Mouse (Mus musculus) neural tube, embryonic 10.5 days (tissue): ENCODE data around the gene Insl5.
A peak's percentile ranks its signal among the peaks of the same experiment; 100 is the strongest.

ENCODE experiments used
- DNase-seq: peaks from one replicate; pipeline ENCODE4 v3.0.0-alpha.2; 2017; ENCODE audit warnings: low spot score; ENCODE audit errors: extremely low spot score

Gene Insl5

DNA sequence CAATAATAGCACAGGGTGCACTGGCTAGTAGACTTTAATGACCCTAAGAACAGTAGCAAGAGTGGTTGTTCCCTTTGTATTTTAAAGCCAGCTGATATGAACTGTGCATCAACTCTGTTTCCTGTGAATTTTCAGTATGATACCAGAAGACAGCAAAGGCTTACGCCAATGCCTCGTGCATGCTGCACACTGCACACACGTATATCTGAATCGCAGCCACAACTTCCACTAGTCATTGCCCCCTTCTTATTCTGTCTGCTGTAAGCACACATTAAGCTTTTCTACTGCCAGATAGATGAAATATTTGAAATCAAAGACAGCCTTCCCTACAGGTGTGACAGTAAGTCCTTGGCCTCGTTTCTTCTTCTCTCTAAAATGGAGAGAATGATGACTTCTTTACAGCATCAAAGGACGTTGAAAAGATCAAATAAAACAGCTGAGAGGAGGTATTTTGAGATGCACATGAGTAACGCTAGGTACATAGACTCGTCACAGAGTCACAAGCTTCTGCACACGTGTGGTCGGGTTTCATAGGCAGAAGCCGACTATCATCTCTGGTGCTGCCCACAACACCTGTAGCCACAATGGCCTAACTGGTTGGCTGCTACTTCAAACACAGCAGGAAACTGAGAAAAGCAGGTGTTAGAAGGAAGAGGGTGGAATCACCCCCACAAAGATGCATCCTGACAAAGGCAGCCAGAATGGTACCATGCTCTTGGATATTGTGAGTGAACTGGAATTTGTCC is 35.9 kb downstream of the Insl5 start:
- DNase-seq = no peak

DNA sequence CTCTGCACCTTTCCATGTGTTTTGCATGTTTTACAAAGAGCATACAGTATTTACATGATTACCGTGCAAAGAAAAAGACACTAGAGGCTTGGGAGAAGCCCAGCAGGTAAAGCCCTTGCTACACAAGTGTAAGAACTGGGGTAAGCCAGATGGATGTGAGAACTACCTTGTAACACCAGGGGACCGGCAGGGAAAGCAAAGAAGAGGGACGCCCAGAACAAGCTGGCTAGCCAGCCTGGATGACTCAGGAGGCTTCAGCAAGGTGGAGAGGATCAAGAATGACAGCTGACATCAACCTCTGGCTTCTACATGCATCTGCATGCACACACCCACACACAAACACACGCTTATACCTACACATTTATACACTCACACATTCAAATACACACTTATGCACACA is 36.6 kb downstream of the Insl5 start:
- no peak for DNase-seq

DNA sequence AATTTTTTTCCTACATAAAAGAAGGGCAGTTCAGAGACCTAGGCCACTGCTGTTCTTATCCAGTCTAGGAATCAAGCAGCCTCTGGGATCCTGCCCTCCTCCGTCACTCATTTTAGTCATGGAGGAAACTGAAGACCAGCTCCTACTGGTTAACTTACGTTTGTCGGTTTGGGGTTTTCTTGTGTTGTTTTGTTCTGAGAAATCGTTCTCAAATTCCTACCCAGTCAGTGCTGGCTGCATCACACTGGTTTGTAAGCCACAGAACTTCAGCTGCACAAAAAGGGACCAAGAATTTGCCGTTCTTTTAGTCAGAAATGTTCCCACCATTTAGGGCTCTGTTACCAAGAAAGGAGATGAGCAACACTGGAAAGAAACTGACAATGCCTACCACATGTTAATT is 37.3 kb downstream of the Insl5 start:
- no peak for DNase-seq

DNA sequence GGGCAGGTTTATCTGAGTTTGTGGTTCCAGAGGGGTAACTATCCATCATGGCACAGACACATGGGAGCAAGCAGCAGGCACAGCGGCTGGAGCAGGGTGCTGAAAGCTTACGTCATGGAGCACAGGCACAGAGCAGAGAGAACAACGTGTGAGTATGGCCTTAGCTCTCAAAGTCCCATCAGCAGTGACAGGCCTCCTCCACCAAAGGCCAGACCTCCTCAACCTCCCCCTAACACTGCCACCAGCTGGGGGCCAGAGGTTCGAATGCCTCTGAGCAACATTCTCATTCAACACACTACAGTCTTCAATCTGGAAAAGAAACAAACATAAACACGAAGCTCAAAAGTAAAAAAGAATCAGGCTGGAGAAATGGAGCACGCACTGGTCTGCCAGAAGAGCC is 38.1 kb downstream of the Insl5 start:
- no peak for DNase-seq

DNA sequence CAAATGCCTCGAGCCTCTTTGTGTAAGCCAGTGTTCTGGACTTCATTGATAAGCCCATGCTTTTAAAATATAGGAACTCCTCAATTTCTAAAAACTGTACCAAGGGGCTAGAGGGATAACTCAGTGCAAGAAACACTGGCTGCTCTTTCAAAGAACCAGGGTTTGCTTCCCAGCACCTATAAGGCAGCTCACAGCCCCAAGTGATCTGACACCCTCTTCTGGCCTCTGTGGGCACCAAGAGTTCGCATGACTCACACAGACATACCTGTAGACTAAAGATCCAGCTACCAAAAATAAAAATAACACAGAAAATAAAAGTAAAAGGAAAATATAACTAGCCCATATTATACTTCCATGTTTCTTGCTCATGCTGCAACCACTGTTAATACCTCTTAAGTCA is 38.9 kb downstream of the Insl5 start:
- DNase-seq = no peak

DNA sequence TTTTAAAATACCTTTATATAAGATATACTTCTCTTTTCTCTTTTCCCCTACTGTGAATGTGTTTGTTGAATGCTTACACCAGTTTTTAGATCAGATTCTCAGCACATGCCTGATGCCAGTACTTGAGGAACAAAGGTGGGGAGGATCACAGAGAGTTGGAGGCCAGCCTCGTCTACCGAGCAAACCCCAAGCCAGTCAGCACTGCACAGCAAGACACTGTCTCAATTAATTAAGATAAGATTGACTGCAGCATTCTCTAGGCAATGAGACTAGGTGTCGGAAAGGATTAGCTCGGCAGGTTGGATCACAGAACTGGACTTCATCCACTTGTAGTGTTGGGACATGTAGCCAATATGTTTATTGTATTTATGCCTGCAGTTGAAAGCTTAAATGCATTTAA is 39.3 kb downstream of the Insl5 start:
- no peak for DNase-seq

DNA sequence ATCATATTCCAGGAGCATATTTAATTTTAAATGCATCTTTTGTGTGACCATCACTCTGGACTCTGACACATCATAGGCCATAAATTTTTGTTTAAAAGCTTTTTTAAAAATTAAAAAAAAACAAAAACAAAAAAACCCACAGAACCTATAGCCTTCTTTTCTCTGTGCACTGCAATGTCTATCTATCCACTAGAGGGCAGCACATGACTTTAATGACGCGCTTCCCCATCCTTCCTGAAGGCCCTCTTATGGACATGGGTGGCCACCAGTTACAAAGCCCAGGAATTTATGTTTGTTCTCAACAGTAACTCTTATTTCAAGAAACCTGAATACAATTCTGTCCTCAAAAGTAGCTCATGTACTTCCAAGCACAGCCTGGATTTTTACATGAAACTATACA is 39.7 kb downstream of the Insl5 start:
- DNase-seq = peak; percentile 49

DNA sequence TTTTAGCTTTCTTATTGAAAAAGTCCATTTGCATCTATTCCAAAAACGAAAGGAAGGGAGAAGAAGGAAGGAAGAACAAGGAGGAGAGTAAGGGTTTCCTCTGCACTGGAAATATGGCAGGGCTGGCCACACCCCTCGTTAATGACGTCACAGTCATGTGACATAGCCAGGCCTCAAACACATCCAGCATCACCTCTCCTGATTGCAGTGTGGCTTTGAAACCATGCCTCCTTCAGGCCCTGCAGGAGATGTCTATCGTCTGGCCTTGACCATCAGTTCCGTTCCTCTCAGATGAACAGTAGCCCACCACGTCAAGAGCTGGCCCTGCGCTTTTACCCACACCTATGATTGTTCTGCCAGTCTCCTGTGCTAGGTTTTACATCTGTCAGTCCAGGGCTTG is 40.5 kb downstream of the Insl5 start:
- no peak for DNase-seq

DNA sequence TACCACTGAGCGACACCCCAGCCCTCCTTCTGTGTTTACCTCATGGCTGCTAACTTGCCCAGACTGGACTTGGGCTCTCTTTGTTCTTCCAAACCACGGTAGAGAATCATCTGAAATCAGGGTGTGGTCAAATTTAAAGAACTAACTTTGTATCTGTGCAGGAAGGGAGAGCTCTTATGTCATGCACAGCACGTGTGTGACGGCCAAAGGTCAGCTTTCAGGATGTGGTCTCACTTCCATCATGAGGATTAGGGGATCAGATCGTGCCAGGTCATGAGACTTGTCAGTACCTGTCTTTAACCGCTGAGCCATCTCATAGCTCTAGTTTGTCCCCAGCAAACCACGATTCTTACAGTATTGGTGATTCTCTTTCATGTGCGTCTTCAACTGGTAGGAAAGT is 44.9 kb downstream of the Insl5 start:
- no peak for DNase-seq

DNA sequence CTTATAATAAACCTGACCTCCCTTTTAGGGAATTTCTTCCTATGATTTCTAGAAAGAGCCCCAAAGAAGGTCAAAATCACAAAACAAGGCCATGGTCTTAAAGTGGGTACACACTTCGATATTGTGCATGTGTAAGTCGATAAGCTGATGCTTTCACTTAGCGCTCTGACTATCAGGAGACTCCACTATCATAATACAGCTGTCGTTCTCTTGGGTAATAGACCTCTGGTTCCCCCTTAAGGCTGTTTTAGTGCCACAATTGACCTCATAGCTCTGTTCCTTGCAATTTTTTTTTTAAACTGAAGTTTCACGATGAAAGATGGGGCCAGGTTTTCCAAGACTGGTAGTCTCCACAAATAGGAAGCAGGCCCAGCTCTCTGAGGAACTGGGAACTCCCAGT is 47.3 kb downstream of the Insl5 start:
- no peak for DNase-seq

DNA sequence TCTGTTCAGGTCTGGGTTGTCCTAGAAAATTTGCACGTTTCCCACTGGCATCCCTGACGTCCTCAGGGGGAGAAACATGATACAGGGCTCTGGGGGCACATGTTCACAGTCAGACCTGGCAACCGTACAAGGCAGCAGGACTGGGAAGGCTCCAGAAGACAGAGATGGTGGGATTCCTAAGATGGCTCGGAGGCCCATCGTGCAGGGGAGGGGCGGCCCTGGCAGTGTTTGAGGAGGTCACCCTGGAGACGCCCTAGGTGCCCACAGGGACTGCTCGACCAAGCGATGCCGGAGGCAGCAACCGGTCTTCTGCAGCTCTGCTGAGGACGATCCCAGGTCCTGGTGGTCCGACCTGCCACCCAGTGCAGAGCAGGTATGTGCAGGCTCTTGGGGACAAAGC is 48.2 kb downstream of the Insl5 start, which contains the start of gene Tctex1d1:
TSS of gene Tctex1d1 (plus strand) at position 167 of the 400 bp plus-strand sequence.
- peak; percentile 51 for DNase-seq

DNA sequence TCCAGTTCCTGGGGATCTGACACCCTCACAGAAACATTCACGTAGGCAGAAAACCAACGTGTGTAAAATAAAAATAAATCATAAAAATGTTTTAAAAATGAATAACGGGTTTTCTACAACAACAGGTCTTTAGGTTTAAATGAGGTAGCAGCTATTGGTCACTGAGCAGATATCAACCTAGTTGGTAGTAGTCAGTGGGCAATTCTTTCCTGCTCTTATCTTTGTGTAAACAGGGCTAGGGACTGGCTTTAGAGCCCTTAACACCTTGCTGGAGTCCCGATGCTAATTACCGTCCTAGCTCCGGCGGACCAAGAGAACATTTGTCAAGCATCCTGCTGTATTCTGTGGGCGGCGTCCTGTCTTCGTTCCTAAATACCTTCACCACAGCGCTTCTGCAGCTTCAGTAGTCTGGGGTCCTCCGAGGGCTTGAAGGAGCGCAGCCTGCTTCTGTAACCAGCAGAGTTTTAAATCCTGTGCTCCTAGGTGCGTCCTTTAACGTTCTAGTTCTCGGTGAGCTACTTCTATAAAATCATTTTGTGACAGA is 48.8 kb downstream of the Insl5 start:
- peak; percentile 29 for DNase-seq

DNA sequence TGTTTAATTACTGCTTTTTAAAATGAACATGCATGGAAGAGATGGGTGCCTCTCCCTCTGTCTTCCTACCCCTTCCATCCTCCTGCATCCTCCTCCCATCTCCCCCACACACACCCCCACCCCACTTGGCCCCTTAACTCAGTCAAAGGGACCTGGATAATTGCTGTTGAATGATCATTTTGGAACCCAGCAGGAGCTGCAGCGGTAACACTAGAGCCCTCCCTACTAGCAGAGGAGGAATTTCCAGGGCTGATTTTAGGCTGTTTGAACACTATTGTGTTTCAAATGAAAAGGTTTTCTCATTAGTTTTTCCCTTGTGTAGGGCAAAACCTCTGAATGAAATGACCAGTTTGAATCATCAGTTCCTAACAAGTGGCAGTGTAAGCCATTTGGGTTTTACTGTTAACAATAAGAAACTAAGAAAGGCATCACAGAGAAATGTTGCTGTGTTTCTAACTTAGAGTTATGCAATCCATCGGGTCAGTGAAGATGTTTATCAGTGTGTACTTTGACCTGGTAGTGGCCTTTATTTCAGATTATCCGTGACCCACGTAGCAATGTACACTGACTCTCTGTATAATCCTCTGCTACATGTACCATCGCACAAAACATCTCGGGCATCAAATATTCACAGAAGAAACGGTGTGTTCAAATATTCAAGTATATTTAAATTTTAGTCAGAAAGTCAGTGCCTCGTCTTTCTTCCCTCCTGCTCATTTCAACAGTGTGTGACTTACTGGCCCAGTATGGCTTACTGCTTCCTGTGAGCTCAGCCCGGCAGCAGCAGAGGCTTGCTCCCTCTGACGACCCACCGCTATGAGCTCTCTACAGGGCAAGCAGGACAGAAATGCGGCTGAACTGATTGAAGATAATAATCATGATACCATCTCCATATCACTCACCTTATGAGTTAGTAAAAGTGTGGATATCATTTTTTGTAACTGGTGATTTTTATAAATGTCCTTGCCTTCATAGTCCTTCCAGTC is 50.1 kb downstream of the Insl5 start:
- DNase-seq = no peak

DNA sequence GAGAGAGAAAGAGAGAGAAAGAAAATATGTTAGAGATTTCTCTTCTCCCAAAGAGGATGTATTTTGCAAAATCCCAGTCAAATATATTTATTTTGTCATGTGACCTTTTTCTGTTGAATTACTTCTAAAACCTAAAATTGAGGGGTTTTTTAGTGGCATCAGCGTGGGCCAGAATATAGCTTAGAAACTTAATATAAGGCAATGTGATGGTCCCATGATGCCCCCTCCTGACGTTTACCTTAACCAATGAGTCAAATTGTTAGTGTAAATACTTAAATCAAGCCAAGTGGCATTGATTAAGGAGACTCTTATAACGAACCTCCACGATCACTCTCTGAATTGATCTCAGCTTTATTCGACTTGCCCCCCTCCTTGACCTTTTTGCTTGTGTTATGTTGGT is 52.5 kb downstream of the Insl5 start:
- DNase-seq = no peak

DNA sequence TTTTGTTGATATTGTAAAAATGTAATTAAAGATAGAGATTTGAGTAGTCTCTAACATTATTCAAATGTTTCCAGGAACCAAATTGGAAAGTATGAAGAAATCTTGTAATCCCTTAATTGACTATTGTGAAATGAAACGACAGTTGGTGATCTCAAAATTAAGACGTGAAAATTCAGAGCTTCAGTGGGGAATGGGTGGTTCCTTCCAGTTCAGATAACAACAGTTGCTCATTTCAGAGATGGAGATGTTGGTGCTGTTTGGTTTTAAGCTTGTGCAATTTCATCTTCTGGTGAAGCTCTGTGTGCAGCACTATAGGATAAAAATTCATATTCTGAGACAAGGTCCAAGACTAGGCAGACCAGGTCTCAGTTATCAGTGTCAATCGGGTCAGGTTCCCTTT is 54.6 kb downstream of the Insl5 start:
- DNase-seq = no peak

DNA sequence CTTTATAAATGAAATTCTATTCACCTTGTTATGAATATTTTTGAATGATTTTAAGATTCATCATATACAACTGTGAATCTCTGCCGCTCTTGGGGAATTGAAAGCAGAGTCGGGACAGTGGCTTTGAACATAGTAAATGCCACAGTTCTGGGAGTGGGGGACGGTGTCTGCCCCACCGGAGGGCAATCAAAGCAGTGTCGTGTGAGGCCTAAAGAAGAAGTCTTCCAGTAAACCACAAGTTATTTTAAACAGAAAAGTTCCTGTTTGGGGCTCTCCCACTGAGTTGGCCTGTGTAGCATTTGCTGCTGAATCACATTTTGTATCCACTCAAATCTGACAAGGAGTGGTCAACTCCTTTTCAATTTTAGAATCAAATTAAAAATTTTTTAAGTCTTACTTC is 55.5 kb downstream of the Insl5 start:
- no peak for DNase-seq

DNA sequence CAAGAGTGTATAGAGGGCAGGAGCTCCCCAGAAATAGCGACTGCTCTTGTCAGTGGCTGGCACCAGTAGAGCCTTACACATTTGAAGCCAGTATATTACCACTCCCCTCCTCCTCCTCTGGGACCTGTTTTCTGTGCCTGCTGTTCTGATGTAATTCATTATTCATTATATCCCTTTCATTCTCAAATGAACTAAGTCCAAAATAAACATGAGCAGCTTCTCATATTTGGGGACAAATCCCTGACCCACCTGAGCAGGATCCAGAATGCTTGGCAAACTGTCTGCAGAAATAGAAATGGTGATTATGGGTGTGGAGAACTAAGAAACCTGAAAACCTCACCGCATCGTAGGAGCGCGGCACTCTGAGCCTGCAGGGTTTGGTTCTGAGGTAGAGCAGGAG is 57.0 kb downstream of the Insl5 start:
- no peak for DNase-seq
